Mouse (Mus musculus) retina, postnatal 1 day (tissue): Measurements from ENCODE around the gene Ppp1r14b.

Experiments used
- DNase-seq: peaks from one replicate; pipeline ENCODE4 v3.0.0-alpha.2; 2012

The Ppp1r14b gene

DNA sequence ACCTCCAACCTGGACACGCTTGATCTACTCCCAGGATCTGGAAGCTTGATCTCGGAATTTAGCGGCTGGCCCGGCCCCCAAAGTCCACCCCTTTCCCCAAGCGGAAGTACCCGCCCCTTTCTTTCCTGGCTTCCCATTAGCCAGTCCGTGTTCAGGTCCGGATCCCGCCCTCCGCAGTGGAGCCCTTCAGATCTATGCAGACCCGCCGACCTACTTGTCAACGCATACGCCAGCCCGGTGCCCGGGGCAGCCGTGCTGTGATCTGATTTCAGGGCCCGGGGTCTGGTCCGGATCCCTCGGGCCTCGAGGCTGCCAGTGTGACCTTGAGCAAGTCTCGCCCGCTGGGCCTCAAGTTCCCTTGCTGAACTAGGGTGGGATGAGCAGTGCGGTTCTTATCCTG lies 21.2 kb downstream of the Ppp1r14b start, which contains the start of the genes Nudt22 and Trpt1:
Gene Nudt22, minus strand, starts transcription at position 112 of the 400 bp plus-strand sequence.
Gene Trpt1, plus strand, starts transcription at position 126 of the 400 bp plus-strand sequence.
- peak; percentile 95 for DNase-seq

DNA sequence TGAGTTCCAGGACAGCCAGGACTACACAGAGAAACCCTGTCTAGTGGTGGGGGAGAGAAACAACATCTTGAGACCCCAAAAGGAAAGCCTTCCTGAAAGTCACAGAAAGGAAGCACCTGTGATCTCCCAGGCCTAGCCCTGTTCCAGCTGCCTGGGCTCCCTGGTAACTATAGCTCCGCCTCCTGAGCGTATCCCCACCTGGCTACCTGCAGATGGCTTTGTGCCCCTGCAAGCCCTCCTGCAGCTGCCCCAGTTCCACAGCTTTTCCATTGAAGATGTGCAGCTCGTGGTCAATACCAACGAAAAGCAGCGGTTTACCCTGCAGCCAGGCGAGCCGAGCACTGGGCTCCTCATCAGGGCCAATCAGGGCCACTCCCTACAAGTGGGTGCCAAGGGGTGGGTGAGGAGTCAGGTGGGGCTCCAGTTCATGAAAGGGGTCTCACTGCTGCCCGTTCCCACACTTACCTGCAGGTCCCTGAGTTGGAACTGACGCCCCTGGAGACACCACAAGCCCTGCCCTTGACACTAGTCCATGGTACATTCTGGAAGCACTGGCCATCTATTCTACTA lies 23.0 kb downstream of the Ppp1r14b start:
- DNase-seq, result no peak

DNA sequence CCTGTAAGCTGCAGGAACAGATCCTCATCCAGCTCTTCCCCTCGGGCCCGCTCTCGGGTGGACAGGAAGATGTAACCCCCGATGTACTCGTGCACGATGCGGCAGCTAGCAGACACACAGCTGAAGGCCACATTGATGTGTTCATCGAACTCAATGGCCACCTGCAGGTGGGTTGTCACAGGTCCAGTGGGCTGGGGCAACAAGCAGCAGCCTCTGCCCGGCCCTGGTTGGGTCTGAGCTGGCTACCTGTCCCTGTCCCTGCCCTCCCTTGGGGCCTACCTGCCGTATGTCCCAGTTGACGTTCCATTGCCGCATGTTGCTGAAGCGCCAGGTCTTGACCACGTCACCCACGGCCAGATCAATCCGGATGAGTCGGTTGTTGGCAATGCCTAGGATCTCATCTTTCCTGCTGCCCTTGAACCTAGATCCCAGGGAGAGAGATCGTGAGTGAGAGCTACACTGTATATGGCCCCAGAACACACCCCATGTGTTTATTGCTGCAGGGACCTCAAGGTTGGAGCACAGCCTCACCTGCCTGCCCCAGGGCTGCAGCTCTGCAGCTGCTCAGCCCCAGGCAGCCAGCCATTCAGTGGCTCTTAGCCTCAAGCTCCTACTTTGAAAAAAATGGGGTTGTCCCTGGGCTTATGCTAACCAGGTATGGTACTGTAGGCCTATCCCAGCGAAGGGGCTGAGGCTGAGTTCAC lies 24.7 kb downstream of the Ppp1r14b start:
- no peak for DNase-seq

DNA sequence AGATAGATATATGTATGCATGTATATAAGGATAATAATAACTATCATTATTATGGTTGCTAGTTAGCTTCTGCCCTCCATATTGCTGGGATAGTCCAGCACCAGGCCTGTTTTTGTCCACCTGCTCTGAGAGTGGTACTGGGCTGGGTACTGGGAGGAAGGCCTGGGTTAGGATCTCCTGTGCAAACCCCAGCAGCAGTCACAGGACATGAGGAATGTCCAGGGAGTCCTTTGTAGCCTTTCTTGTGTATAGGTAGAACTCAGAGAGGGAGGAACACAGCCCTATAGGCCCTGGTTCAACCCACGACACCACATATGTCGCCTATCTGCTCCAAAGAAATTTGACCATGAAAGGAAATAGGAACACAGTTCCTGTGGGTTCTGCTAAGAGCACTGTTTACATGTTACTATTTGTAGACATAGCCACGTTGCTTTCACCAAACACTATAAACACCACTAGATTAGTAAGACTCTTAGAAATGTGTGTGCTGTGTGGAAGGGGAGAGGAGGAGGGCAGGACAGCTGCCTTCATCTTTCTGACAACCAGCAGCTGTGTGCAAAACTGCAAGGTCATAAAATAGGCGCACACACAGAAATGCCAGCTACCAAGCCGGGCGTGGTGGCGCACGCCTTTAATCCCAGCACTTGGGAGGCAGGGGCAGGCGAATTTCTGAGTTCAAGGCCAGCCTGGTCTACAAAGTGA lies 32.3 kb downstream of the Ppp1r14b start:
- no peak for DNase-seq

DNA sequence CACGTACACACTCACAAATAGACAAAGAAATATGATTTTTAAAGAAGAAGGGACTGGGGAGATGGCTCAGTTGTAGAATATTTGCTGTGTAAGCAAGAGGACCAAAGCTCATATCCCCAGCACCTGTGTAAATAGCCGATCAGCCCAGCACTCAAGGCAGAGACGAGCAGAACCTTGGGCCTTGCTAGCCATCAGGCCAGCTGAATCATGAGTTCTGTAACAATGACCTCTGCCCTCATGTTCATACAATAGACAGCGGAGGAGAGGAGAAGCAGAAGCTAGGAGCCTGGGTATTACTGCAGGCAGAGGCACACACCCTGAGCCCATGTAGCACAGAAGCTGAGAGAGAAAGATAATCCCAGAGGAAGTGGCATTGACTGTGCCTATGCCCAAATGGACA lies 37.7 kb downstream of the Ppp1r14b start:
- no peak for DNase-seq

DNA sequence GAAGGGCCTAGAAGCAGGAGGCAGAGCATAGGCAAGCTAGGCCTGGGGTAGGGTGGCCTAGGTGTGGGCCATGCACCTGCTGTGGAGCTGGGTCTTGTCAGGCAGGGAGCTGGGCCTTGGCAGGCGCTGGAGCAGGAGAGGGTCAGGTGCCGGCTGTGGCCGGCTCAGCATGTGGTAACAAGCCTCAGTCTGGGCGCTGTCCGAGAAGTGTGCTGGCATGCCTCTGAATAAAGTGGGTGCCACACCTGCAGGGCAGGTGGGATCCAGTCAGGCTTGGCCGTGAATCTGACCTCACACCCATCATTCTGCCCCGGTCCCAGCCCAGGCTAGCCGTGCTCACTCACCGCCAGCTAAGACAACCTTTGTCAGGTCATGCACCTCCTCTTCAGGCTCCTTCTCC lies 39.2 kb downstream of the Ppp1r14b start:
- no peak for DNase-seq

DNA sequence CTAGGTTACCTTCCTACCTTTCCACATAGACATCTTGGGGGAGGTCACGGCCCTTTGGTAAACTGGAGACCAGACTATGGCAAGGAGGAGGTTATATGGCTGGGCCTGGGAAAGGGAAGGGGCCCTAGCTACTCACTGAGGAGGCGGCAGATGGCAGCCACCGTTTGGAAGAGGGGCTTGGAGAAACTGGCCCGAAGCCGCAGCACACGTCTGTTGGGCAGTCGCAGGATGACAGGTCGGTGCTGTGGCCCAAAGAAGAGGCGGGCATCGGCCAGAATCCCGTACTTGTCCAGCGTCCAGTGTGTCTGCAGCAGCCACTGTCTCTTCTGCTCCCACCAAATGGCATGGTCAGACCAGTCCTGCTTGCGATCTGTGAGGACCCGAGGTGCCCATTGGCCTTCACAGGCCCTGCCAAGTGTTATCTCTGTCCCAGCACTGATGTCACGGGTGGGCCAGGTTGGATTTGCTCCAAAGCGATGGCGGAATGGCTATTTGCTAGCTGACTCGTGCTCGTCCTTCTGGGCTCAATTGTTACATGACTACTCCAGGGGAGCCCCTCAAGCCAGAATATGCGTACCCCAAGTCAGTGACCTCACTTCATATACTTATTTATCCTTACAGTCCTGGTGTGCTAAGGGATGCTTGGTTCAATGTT lies 39.8 kb downstream of the Ppp1r14b start:
- no peak for DNase-seq

DNA sequence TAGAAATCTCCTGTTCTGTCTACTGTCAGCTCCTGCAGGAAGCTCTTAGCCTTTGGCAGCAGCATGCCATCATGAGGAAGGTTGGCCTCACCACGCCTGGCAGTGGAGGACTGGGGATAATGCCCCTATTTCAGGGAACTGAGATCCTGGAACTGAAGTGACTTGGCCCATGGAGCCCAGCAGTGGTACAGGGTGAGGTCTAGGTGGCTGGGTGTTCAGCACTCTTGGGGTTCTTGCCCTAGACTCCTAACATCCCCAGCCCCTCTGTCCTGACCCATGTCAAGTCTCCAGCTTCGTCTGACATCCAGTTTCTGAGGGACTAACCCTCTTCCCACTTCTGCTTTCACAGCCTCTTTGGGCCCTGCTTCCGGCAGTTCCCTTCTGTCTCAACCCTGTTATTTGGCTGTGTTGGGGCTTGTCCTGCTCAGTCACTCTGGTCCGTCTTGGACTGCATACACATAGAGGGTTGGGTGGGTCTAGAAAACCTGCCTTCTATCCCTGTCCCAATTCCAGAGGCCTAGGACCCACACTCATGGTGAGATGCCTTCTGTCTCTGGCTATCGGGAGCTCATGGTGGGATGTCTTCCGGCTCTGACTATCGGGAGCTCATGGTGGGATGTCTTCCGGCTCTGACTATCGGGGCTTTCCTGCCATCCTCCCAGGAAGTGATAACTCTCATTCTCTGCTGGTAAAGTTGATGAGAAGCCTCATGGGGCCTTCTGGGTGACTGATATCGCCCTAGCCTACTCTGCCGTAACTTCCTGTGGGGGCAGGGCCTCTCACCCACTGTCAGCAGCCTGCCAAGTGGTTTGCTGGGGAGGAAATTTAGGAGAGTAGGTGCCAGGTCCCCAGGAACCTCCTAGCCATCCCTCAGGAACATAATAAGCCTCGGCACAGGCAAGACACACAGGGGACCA lies 43.0 kb downstream of the Ppp1r14b start:
- no peak for DNase-seq

DNA sequence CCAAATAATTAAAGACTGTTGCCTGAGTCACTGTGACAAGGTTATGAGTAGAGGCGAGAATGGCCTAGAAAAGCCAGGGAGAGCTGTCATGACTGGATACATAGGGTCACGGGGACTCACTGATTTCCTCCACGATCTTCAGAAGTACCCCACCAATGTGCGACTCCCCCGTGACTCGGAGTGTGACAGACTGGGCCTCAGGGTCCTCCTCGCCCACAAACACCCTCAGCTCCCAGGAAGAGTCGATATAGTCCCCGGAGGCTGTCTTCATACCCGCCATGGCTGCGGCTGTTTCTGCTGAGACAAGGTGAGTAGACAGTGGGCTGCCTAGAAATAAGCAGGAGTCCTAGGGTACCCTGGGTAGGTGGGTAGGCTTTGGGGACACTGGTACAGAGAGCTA lies 43.8 kb downstream of the Ppp1r14b start:
- DNase-seq, result no peak

DNA sequence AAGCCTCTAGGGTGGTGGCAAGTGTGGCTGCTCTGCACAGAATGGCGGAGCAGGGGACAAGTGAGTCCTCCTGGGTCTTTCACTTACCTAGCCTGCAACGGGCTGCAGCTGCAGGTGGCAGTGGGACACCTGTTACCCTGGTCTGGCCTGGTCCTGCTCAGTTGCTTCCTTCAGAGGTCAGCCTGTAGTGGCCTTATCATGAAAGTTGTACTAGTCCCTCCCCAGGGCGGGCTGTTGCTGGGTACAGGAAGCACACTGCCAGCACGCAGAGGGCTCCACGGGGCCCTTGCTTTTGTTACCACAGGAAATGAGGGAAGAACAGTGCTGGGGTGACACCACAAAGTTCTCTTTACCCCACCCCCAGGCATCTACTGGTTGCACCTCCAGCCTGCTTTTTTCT lies 44.4 kb downstream of the Ppp1r14b start, which contains the start of gene Fermt3:
Gene Fermt3, minus strand, starts transcription at position 279 of the 400 bp plus-strand sequence.
- DNase-seq, result no peak

DNA sequence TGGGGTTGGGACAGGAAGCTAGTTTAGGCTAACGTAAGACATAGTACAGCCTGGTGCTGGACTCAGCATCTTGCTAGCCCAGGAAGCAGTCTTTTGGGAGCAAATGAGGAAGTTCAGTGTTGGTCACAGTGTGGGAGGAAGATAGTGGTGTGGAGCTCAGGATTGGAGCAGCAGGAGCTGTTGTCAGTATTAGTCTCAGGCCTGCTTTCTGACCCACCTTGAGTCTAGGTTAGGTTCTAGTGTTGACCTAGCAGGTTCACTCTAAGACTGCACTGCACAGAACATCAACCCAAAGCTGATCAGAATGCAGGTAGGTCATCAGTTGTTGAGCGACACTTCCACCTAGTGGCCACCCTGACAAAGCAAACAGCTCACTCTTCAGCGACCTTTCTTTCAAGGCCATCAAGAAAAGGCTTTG lies 45.5 kb downstream of the Ppp1r14b start:
- peak; percentile 72 for DNase-seq
